Mouse (Mus musculus): ENCODE measurements around the gene Rpl7a. TPM values are rescaled to one million over a fixed set of nuclear protein-coding genes. Genes with fewer than 3 reads are reported as not detected.
A peak's percentile ranks its signal among the peaks of the same experiment; 100 is the strongest.

The Rpl7a gene
- polyA plus RNA-seq, 1 experiment from 2014 or later, result 347 TPM

- no peak for ATAC-seq
- Histone ChIP-seq H3K4me2 (ENCODE audit: low read depth, low read length) (no peak overlapping the region), H3K4me1 (ENCODE audit: insufficient read depth) (peaks cover 19% of the 10 kb centered on the region), H3K36me3 (replicated peaks; ENCODE audit: insufficient read depth, low read length) (peaks cover 72% of the 10 kb centered on the region), H3K4me3 (ENCODE audit: low read depth, low read length) (no peak overlapping the region), H3K27ac (ENCODE audit: low read depth) (no peak overlapping the region), H3K9me3 (ENCODE audit: low read length) (no peaks in the 10 kb centered on the region), H3K9ac (replicated peaks) (no peak overlapping the region), H3K27me3 (ENCODE audit: insufficient read depth, low read length) (no peaks in the 10 kb centered on the region)
- no peak for TF ChIP-seq EP300 (IDR thresholded peaks at IDR 0.05; ENCODE audit: low read depth)
- no peak for TF ChIP-seq CTCF (IDR thresholded peaks at IDR 0.05; ENCODE audit: low read depth)
- DNase-seq, result no peak
- 86% methylated on average over 6 of the region's 6 CpGs for WGBS (ENCODE audit: insufficient replicate concordance)
Measured at GRCm38 (mm10) chr2:26920190-26920855, 9.8 kb downstream of the Rpl7a start.

GRCm38 (mm10) chr2:26921784-26922183 is 11.2 kb downstream of the Rpl7a start:
- peaks cover 12% of the 10 kb centered on the region for H3K4me1 ChIP-seq (ENCODE audit: insufficient read depth)
- H3K4me2 ChIP-seq (ENCODE audit: low read depth, low read length), result no peak overlapping the region
- H3K36me3 ChIP-seq (replicated peaks; ENCODE audit: insufficient read depth, low read length), result peaks cover 85% of the 10 kb centered on the region
- H3K9ac ChIP-seq (replicated peaks), result no peak overlapping the region
- H3K9me3 ChIP-seq (ENCODE audit: low read length), result no peaks in the 10 kb centered on the region
- ATAC-seq (peak; percentile 64), DNase-seq (peak; percentile 50)
- H3K4me3 ChIP-seq (ENCODE audit: low read depth, low read length), result no peak overlapping the region
- no peak for TF ChIP-seq CTCF (IDR thresholded peaks at IDR 0.05; ENCODE audit: low read depth)
- no peak for TF ChIP-seq EP300 (IDR thresholded peaks at IDR 0.05; ENCODE audit: low read depth)
- H3K27ac ChIP-seq (ENCODE audit: low read depth), result no peak overlapping the region
- no peaks in the 10 kb centered on the region for H3K27me3 ChIP-seq (ENCODE audit: insufficient read depth, low read length)
- WGBS (ENCODE audit: insufficient replicate concordance), result 67% methylated on average over 9 of the region's 9 CpGs

- H3K4me2 ChIP-seq (ENCODE audit: low read depth, low read length), result no peak overlapping the region
- no peak overlapping the region for H3K4me3 ChIP-seq (ENCODE audit: low read depth, low read length)
- TF ChIP-seq CTCF (IDR thresholded peaks at IDR 0.05; ENCODE audit: low read depth) (no peak), EP300 (IDR thresholded peaks at IDR 0.05; ENCODE audit: low read depth) (no peak)
- peak; percentile 18; the same call in 1 of the 2 replicates for ATAC-seq
- 0 out of 2 replicates have a peak overlapping the region, but pooled peaks have one; percentile 13 for H3K9ac ChIP-seq (replicated peaks)
- no peak for DNase-seq
- H3K27ac ChIP-seq (ENCODE audit: low read depth), result peak overlapping the region; percentile 49; the same call in 1 of the 2 replicates
- H3K9me3 ChIP-seq (ENCODE audit: low read length), result no peaks in the 10 kb centered on the region
- WGBS (ENCODE audit: insufficient replicate concordance), result 69% methylated on average over 6 of the region's 6 CpGs
- peaks cover 34% of the 10 kb centered on the region for H3K4me1 ChIP-seq (ENCODE audit: insufficient read depth)
- H3K36me3 ChIP-seq (replicated peaks; ENCODE audit: insufficient read depth, low read length), result peaks cover 58% of the 10 kb centered on the region
- H3K27me3 ChIP-seq (ENCODE audit: insufficient read depth, low read length), result no peaks in the 10 kb centered on the region
Measured at GRCm38 (mm10) chr2:26927745-26928476, 17.3 kb downstream of the Rpl7a start.

GRCm38 (mm10) chr2:26930390-26930789 is 19.8 kb downstream of the Rpl7a start:
- Histone ChIP-seq H3K27ac (ENCODE audit: low read depth) (peak overlapping the region; percentile 23; the same call in 1 of the 2 replicates), H3K4me2 (ENCODE audit: low read depth, low read length) (0 out of 2 replicates have a peak overlapping the region, but pooled peaks have one; percentile 16), H3K9ac (replicated peaks) (0 out of 2 replicates have a peak overlapping the region, but pooled peaks have one; percentile 27), H3K4me3 (ENCODE audit: low read depth, low read length) (no peak overlapping the region), H3K4me1 (ENCODE audit: insufficient read depth) (peaks cover 38% of the 10 kb centered on the region), H3K27me3 (ENCODE audit: insufficient read depth, low read length) (no peaks in the 10 kb centered on the region), H3K9me3 (ENCODE audit: low read length) (no peaks in the 10 kb centered on the region), H3K36me3 (replicated peaks; ENCODE audit: insufficient read depth, low read length) (peaks cover 34% of the 10 kb centered on the region)
- DNase-seq (peak; percentile 75), ATAC-seq (no peak)
- TF ChIP-seq EP300 (IDR thresholded peaks at IDR 0.05; ENCODE audit: low read depth), result no peak
- TF ChIP-seq CTCF (IDR thresholded peaks at IDR 0.05; ENCODE audit: low read depth), result peak; percentile 91
- 19% methylated on average over 1 of the region's 1 CpGs for WGBS (ENCODE audit: insufficient replicate concordance)

GRCm38 (mm10) chr2:26932473-26933303 is 22.1 kb downstream of the Rpl7a start:
- H3K9me3 ChIP-seq (ENCODE audit: low read length), result no peaks in the 10 kb centered on the region
- peaks cover 16% of the 10 kb centered on the region for H3K36me3 ChIP-seq (replicated peaks; ENCODE audit: insufficient read depth, low read length)
- TF ChIP-seq EP300 (IDR thresholded peaks at IDR 0.05; ENCODE audit: low read depth) (no peak), CTCF (IDR thresholded peaks at IDR 0.05; ENCODE audit: low read depth) (no peak)
- WGBS (ENCODE audit: insufficient replicate concordance), result 2% methylated on average over 29 of the region's 49 CpGs
- H3K27me3 ChIP-seq (ENCODE audit: insufficient read depth, low read length), result no peaks in the 10 kb centered on the region
- H3K27ac ChIP-seq (ENCODE audit: low read depth), result peak overlapping the region; percentile 98
- ATAC-seq (peak; percentile 38), DNase-seq (no peak)
- H3K4me2 ChIP-seq (ENCODE audit: low read depth, low read length), result peak overlapping the region; percentile 94
- H3K4me1 ChIP-seq (ENCODE audit: insufficient read depth), result peaks cover 37% of the 10 kb centered on the region
- peak overlapping the region; percentile 100 for H3K9ac ChIP-seq (replicated peaks)
- H3K4me3 ChIP-seq (ENCODE audit: low read depth, low read length), result peak overlapping the region; percentile 97
